Mouse (Mus musculus) common myeloid progenitor, adult 5-6 weeks (primary cell): ENCODE results near the gene Rnf148. TPM values are rescaled to one million over a fixed set of nuclear protein-coding genes. Genes with fewer than 3 reads are reported as not detected.

Source experiments
- ATAC-seq: replicated peaks from 2 replicates; pipeline ENCODE4 v1.8.0; 2016; ENCODE audit warnings: low read depth, mild to moderate bottlenecking, moderate TSS enrichment, inconsistent platforms; ENCODE audit not compliant: poor library complexity, severe bottlenecking
- total RNA-seq: library from RNA; stranded (forward); fragments of 200-1000, 187-1606 nt; gene quantifications from 2 replicates; pipeline ENCODE4 v1.2.3, GENCODE M21; 2017

Rnf148 gene
- total RNA-seq, result not detected in 2 replicates

DNA sequence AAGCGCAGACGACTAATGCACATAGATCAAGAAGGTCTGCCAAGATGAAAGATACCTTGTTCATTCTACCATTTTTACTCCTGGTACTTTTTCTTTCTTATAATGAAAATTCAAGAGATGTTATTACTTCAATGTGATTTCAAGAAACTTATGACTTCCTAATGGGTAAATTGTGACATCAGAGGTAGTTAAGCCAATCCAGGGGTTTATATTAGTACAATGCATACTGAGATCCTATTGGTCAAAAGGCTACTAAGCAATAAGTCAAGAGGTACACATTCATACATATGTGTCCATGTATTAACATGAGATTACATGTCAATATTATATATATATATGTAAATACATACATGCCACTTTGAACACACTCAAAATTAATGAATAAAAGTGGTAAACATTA lies at the start of gene Rnf148:
Gene Rnf148 (minus strand): TSS at position 101 of the 400 bp plus-strand sequence.
- ATAC-seq, result no peak

GRCm38 (mm10) chr6:23700879-23701278 lies 45.9 kb upstream of the Rnf148 start:
- no peak for ATAC-seq

DNA sequence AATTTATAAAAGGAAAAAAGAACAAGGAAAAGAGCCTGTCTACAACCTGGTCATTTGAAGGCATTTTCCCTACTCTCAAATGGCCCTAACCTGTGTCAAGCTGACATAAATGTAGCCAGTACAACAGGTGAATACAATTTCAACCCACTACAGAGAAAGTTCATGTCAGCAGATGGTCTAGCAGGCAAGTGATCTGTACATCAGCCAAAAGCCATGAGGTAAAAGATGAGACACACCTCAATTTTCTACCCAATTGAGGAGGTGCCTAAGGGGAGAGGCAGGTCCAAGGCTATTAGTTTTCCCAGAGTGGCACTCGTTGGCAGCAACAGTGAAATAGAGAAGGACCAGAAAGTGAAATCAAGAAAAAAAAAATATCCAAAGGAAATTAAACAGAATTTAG lies 23.2 kb upstream of the Rnf148 start:
- no peak for ATAC-seq

- no peak for ATAC-seq
Measured at GRCm38 (mm10) chr6:23650205-23650604, 4.7 kb downstream of the Rnf148 start, which contains the start of gene Rnf133. TSS of gene Rnf133 (minus strand) at chr6:23650305.

DNA sequence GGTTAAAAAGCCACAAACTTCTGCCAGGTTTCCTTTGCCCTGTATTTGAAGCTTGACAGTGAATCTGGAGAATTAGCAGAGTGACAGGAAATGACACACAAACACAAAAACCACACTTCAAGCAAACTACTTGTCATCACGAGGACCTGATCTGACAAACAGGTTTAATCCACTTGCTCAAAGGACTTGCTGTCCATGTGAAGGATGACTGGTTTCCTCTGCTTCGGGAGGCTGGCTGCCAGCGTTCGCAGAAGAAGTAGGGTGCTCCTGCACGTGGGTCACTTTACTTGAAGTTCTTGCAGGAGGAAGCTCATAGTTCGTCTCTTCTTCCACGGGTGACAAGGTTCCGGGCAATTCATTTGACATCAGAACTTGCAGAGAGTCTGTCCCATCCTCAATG lies 6.2 kb downstream of the Rnf148 start:
- peak; percentile 66 for ATAC-seq

GRCm38 (mm10) chr6:23647627-23648247 lies 7.2 kb downstream of the Rnf148 start:
- no peak for ATAC-seq

GRCm38 (mm10) chr6:23637081-23637480 lies 17.9 kb downstream of the Rnf148 start:
- ATAC-seq, result peak; percentile 62

- ATAC-seq, result no peak
Measured at GRCm38 (mm10) chr6:23635208-23635607, 19.7 kb downstream of the Rnf148 start.

GRCm38 (mm10) chr6:23634016-23634415 lies 20.9 kb downstream of the Rnf148 start:
- no peak for ATAC-seq

GRCm38 (mm10) chr6:23630465-23630864 lies 24.5 kb downstream of the Rnf148 start:
- ATAC-seq, result no peak

Other genes with a start within 250 kb of the Rnf148 start
- gene Rnf133, start 4.8 kb downstream of the Rnf148 start, total RNA-seq, result not detected in 2 replicates
- 2.4 and 3.1 TPM in 2 replicates for gene Cadps2, start 184.3 kb upstream of the Rnf148 start, total RNA-seq